Mouse (Mus musculus) heart, adult 2 months (tissue): Measurements from ENCODE around the gene Gys1.
A peak's percentile ranks its signal among the peaks of the same experiment; 100 is the strongest.

ENCODE experiments used
- CTCF ChIP-seq: fragments of 200-600 bp; IDR thresholded peaks from 2 replicates; pipeline ENCODE4 v1.8.1; 2022; ENCODE audit warnings: antibody characterized with exemption, mild to moderate bottlenecking, moderate library complexity
- EP300 ChIP-seq: fragments of 200-500 bp; IDR thresholded peaks from 2 replicates; pipeline ENCODE4 v1.6.1; 2011; ENCODE audit warnings: low read depth, low read length, control low read depth; ENCODE audit not compliant: insufficient read depth
- POLR2A ChIP-seq: fragments of 200-500 bp; IDR thresholded peaks from 2 replicates; pipeline ENCODE4 v1.6.1; 2011; ENCODE audit warnings: mild to moderate bottlenecking, low read depth, low read length, control low read depth; ENCODE audit not compliant: insufficient read depth

DNA sequence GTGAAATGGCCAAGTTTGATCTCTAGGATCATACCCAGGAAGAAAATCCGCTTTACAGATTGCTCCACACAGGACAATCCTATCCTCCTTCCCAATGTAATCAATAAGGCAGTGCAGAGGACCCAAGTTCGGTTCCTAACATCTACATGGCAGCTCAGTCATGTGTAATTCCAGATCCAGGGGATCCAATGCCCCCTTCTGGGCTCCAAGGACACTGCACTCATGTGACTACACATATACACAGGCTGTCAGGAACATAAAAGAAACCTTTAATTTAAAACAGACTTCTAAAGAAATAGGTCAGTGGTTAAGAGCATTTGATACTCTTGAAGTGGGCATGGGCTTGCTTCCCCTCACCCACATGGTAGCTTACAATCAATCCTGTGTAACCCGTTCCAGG is 48.6 kb upstream of the Gys1 start:
- TF ChIP-seq CTCF: peak; percentile 30; the same call in 1 of the 2 replicates
- no peak for TF ChIP-seq POLR2A
- no peak for TF ChIP-seq EP300
